Mouse (Mus musculus): ENCODE measurements around the gene Atg4a-ps. TPM values are rescaled to one million over a fixed set of nuclear protein-coding genes. Genes with fewer than 3 reads are reported as not detected.

Gene Atg4a-ps
- total and polyA plus RNA-seq, 3 experiments = 0.64 to 6.6 (median 4.0) TPM

GRCm38 (mm10) chr3:103620101-103620500, 25.8 kb downstream of the Atg4a-ps start:
- in situ Hi-C loops (cut with MboI; ENCODE audit: low pct_ligation_motif_present, low pct_unique_long_range_greater_than_20kb, low sequenced_read_pairs) = no loop called here
- Histone ChIP-seq H3K27me3 (replicated peaks) (no peaks in the 10 kb centered on the region), H3K4me1 (ENCODE audit: control insufficient read depth in 1 of 2, insufficient read depth in 2 of 2) (no peaks in the 10 kb centered on the region), H3K9me3 (replicated peaks; ENCODE audit: low read length) (no peaks in the 10 kb centered on the region), H3K9ac (ENCODE audit: insufficient read depth, low read depth) (no peak overlapping the region), H3K4me2 (ENCODE audit: insufficient read depth, low read depth, poor library complexity, severe bottlenecking) (no peak overlapping the region), H3K4me3 (replicated peaks in 1 of 3; ENCODE audit: low read depth in 2 of 3, low read length in 2 of 3, poor library complexity in 1 of 3) (no peak overlapping the region), H3K36me3 (replicated peaks in 1 of 2; ENCODE audit: control insufficient read depth in 1 of 2, insufficient read depth in 1 of 2, low read length in 1 of 2) (no peaks in the 10 kb centered on the region), H3K79me2 (replicated peaks; ENCODE audit: control insufficient read depth, extremely low read depth, insufficient read depth, poor library complexity, severe bottlenecking) (no peaks in the 10 kb centered on the region), H3K27ac (ENCODE audit: insufficient read depth, low read depth) (no peak overlapping the region)
- dilution Hi-C loops (cut with MboI; ENCODE audit: extremely low pct_ligation_motif_present, extremely low pct_unique_long_range_greater_than_20kb, low sequenced_read_pairs) = no loop called here
- DNase-seq (ENCODE audit: extremely low read depth) = no peak
- TF ChIP-seq NRF1 (IDR thresholded peaks at IDR 0.05; ENCODE audit: low read depth, low read length) = no peak
- TF ChIP-seq E2F4 (IDR thresholded peaks at IDR 0.05; ENCODE audit: insufficient replicate concordance, low read depth, low read length) = no peak
- TF ChIP-seq USF2 (conservative IDR thresholded peaks at IDR 0.05; ENCODE audit: low read depth, low read length) = no peak
- no peak for TF ChIP-seq HCFC1 (IDR thresholded peaks at IDR 0.05; ENCODE audit: low read depth, low read length)
- no peak for TF ChIP-seq MAFK (IDR thresholded peaks at IDR 0.05; ENCODE audit: insufficient replicate concordance, low read length)
- TF ChIP-seq CHD2 (IDR thresholded peaks at IDR 0.05; ENCODE audit: low read length) = no peak
- TF ChIP-seq USF1 (IDR thresholded peaks at IDR 0.05; ENCODE audit: low read depth, low read length) = no peak
- TF ChIP-seq EP300 (IDR thresholded peaks at IDR 0.05; ENCODE audit: low read length) = no peak
- TF ChIP-seq ZMIZ1 (IDR thresholded peaks at IDR 0.05; ENCODE audit: low read depth, low read length) = no peak
- no peak for TF ChIP-seq JUND (conservative IDR thresholded peaks at IDR 0.05; ENCODE audit: low read depth, low read length)
- no peak for TF ChIP-seq JUN (IDR thresholded peaks at IDR 0.05; ENCODE audit: insufficient read depth, low read depth, low read length)
- no peak for TF ChIP-seq RAD21 (IDR thresholded peaks at IDR 0.05; ENCODE audit: low read depth, low read length)
- TF ChIP-seq GABPA (IDR thresholded peaks at IDR 0.05; ENCODE audit: insufficient replicate concordance, low read depth, low read length) = no peak
- TF ChIP-seq SMC3 (IDR thresholded peaks at IDR 0.05; ENCODE audit: low read depth, low read length) = no peak
- no peak for TF ChIP-seq MAZ (IDR thresholded peaks at IDR 0.05; ENCODE audit: low read depth, low read length)
- no peak for TF ChIP-seq CHD1 (IDR thresholded peaks at IDR 0.05; ENCODE audit: low read depth, low read length)
- TF ChIP-seq MXI1 (IDR thresholded peaks at IDR 0.05; ENCODE audit: low read depth, low read length) = no peak
- TF ChIP-seq MYC (IDR thresholded peaks at IDR 0.05; ENCODE audit: low read depth, low read length) = no peak
- no peak for TF ChIP-seq POLR2AphosphoS2 (IDR thresholded peaks at IDR 0.05; ENCODE audit: low read depth, low read length)

GRCm38 (mm10) chr3:103616981-103617380, 28.9 kb downstream of the Atg4a-ps start:
- Histone ChIP-seq H3K79me2 (replicated peaks; ENCODE audit: control insufficient read depth, extremely low read depth, insufficient read depth, poor library complexity, severe bottlenecking) (no peaks in the 10 kb centered on the region), H3K36me3 (replicated peaks in 1 of 2; ENCODE audit: control insufficient read depth in 1 of 2, insufficient read depth in 1 of 2, low read length in 1 of 2) (no peaks in the 10 kb centered on the region), H3K27me3 (replicated peaks) (no peaks in the 10 kb centered on the region), H3K4me3 (replicated peaks in 1 of 3; ENCODE audit: low read depth in 2 of 3, low read length in 2 of 3, poor library complexity in 1 of 3) (no peak overlapping the region), H3K9me3 (replicated peaks; ENCODE audit: low read length) (no peaks in the 10 kb centered on the region), H3K9ac (ENCODE audit: insufficient read depth, low read depth) (no peak overlapping the region), H3K4me1 (ENCODE audit: control insufficient read depth in 1 of 2, insufficient read depth in 2 of 2) (peaks cover 0 to 13% of the 10 kb centered on the region in 2 experiments; a peak in 2 of 4 replicates), H3K4me2 (ENCODE audit: insufficient read depth, low read depth, poor library complexity, severe bottlenecking) (no peak overlapping the region), H3K27ac (ENCODE audit: insufficient read depth, low read depth) (no peak overlapping the region)
- TF ChIP-seq RCOR1 (conservative IDR thresholded peaks at IDR 0.05; ENCODE audit: low read depth, low read length) (no peak), USF2 (conservative IDR thresholded peaks at IDR 0.05; ENCODE audit: low read depth, low read length) (no peak), SMC3 (IDR thresholded peaks at IDR 0.05; ENCODE audit: low read depth, low read length) (peak; percentile 31; the same call in 1 of the 2 replicates), RAD21 (IDR thresholded peaks at IDR 0.05; ENCODE audit: low read depth, low read length) (peak; percentile 9), POLR2AphosphoS2 (IDR thresholded peaks at IDR 0.05; ENCODE audit: low read depth, low read length) (no peak), KAT2A (IDR thresholded peaks at IDR 0.05; ENCODE audit: insufficient replicate concordance, low read length) (no peak), ETS1 (conservative IDR thresholded peaks at IDR 0.05; ENCODE audit: low read depth, low read length) (no peak), CTCF (conservative IDR thresholded peaks at IDR 0.05 in 1 of 2, IDR thresholded peaks at IDR 0.05 in 1 of 2; ENCODE audit: low read depth in 2 of 2, low read length in 2 of 2) (peak in 1 of 2 experiments; percentile 30; a peak in 1 of 4 replicates), NRF1 (IDR thresholded peaks at IDR 0.05; ENCODE audit: low read depth, low read length) (no peak), E2F4 (IDR thresholded peaks at IDR 0.05; ENCODE audit: insufficient replicate concordance, low read depth, low read length) (no peak), CHD2 (IDR thresholded peaks at IDR 0.05; ENCODE audit: low read length) (no peak)
- dilution Hi-C loops (cut with MboI; ENCODE audit: extremely low pct_ligation_motif_present, extremely low pct_unique_long_range_greater_than_20kb, low sequenced_read_pairs) = no loop called here
- in situ Hi-C loops (cut with MboI; ENCODE audit: low pct_ligation_motif_present, low pct_unique_long_range_greater_than_20kb, low sequenced_read_pairs) = no loop called here
- no peak for DNase-seq (ENCODE audit: extremely low read depth)

All from CH12.LX (cell line).